Mouse (Mus musculus) B cell, adult (primary cell): ENCODE results near the gene 4933400A11Rik. TPM values are rescaled to one million over a fixed set of nuclear protein-coding genes. Genes with fewer than 3 reads are reported as not detected.

ENCODE experiments used
- total RNA-seq: library from RNA; stranded (reverse); gene quantifications from 4 replicates; pipeline ENCODE4 v1.2.4, GENCODE M21; 2023; ENCODE audit not compliant: inconsistent age

4933400A11Rik gene
- not detected in 4 replicates for total RNA-seq

GRCm38 (mm10) chrX:169779535-169779934 is at the start of gene 4933400A11Rik:
Gene 4933400A11Rik (minus strand): TSS chrX:169779635.

Other genes starting within 250 kb of the 4933400A11Rik start
- 4.8 to 35.9 TPM (median 22.3 TPM) in 4 replicates for gene Mid1, start 94.4 kb downstream of the 4933400A11Rik start, total RNA-seq
- 399 to 770 TPM (median 441 TPM) in 4 replicates for gene Gm21887, start 230.0 kb upstream of the 4933400A11Rik start, total RNA-seq